In the genomic region with DNA sequence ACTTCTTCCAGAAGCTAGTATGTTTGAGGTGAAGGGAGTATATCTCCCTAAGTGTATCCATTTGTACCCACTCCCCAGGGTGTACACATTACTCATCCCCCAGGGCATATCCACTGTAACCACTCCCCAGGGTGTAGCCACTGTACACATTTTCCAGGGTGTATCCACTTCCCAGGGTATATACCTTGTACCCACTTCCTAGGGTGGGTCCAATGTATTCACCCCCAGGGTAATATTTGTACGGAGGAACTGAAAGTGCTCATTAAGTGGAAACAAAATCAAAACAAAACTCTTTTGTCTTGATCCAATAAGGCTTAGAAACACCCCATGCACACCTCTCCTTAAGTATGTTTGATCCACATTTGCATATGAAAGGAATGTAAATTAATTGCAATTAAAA, we compare ENCODE assay signal across 27 mouse cellular contexts.
A peak's percentile ranks its signal among the peaks of the same experiment; 100 is the strongest.
DNase-seq lines count a peak whose midpoint lies in the region; ATAC-seq and TF ChIP-seq lines count a peak whose summit lies in the region.
"Had no signal": no experiment of that assay in that cellular context is flagged by ENCODE, and none has a peak within 500 bp of the region (broad histone marks: within the 10 kb centered on the region; RNA-seq: fewer than 3 reads in every experiment).

No protein-coding gene starts in this region.

- H3K9ac ChIP-seq in forebrain, embryonic 13.5 days: no peak overlapping the region
- H3K9ac ChIP-seq in forebrain, postnatal 0 days: no peak overlapping the region
- H3K9ac ChIP-seq in midbrain, embryonic 12.5 days (replicated peaks): no peak overlapping the region
- no peak overlapping the region for H3K9ac ChIP-seq in midbrain, postnatal 0 days (replicated peaks; ENCODE audit: low read length, poor library complexity, severe bottlenecking)
- no peak overlapping the region for H3K9ac ChIP-seq in stomach, postnatal 0 days (ENCODE audit: low read length)
- H3K9ac ChIP-seq: heart, embryonic 13.5 days; hindbrain, embryonic 13.5 days; limb, embryonic 12.5 days; lung, embryonic 15.5 days; neural tube, embryonic 15.5 days had no signal

- intact Hi-C loops in heart, postnatal 10 days (cut with DNase I): no loop called here

- WGBS in forebrain, embryonic 13.5 days: 3% methylated on average over 1 of the region's 1 CpGs
- 5% methylated on average over 1 of the region's 1 CpGs for WGBS in forebrain, postnatal 0 days
- WGBS in midbrain, embryonic 12.5 days: 22% methylated on average over 1 of the region's 1 CpGs
- WGBS in midbrain, postnatal 0 days: 21% methylated on average over 1 of the region's 1 CpGs
- WGBS in stomach, postnatal 0 days: 55% methylated on average over 1 of the region's 1 CpGs

- TF ChIP-seq CTCF in forebrain, postnatal 0 days (IDR thresholded peaks at IDR 0.05; ENCODE audit: low read depth): no peak
- TF ChIP-seq CTCF in midbrain, postnatal 0 days (IDR thresholded peaks at IDR 0.05): no peak
- no peak for TF ChIP-seq CTCF in stomach, postnatal 0 days (IDR thresholded peaks at IDR 0.05; ENCODE audit: low read depth)

- H3K9me3 ChIP-seq in forebrain, embryonic 13.5 days (replicated peaks): no peaks in the 10 kb centered on the region
- no peaks in the 10 kb centered on the region for H3K9me3 ChIP-seq in forebrain, postnatal 0 days (ENCODE audit: low read length)
- no peaks in the 10 kb centered on the region for H3K9me3 ChIP-seq in midbrain, embryonic 12.5 days
- H3K9me3 ChIP-seq in midbrain, postnatal 0 days (ENCODE audit: low read length): no peaks in the 10 kb centered on the region
- no peaks in the 10 kb centered on the region for H3K9me3 ChIP-seq in stomach, postnatal 0 days (ENCODE audit: control insufficient read depth, low read length)
- H3K9me3 ChIP-seq: heart, embryonic 13.5 days; hindbrain, embryonic 13.5 days; limb, embryonic 12.5 days; lung, embryonic 15.5 days; neural tube, embryonic 15.5 days had no signal

- H3K27ac ChIP-seq in forebrain, embryonic 13.5 days: no peak overlapping the region
- H3K27ac ChIP-seq in forebrain, postnatal 0 days (ENCODE audit: low read depth, low read length): no peak overlapping the region
- no peak overlapping the region for H3K27ac ChIP-seq in midbrain, embryonic 12.5 days (replicated peaks)
- no peak overlapping the region for H3K27ac ChIP-seq in midbrain, postnatal 0 days (ENCODE audit: low read depth, low read length)
- H3K27ac ChIP-seq in stomach, postnatal 0 days (replicated peaks): no peak overlapping the region
- H3K27ac ChIP-seq: gastrocnemius, adult 2 months; heart, adult 2 months; heart, embryonic 13.5 days; hindbrain, embryonic 13.5 days; limb, embryonic 12.5 days; lung, embryonic 15.5 days; neural tube, embryonic 15.5 days had no signal

- H3K36me3 ChIP-seq in forebrain, embryonic 13.5 days (ENCODE audit: poor library complexity, severe bottlenecking): no peaks in the 10 kb centered on the region
- no peaks in the 10 kb centered on the region for H3K36me3 ChIP-seq in forebrain, postnatal 0 days (ENCODE audit: insufficient read depth)
- H3K36me3 ChIP-seq in midbrain, embryonic 12.5 days: no peaks in the 10 kb centered on the region
- no peaks in the 10 kb centered on the region for H3K36me3 ChIP-seq in midbrain, postnatal 0 days (ENCODE audit: insufficient read depth, low read length)
- no peaks in the 10 kb centered on the region for H3K36me3 ChIP-seq in stomach, postnatal 0 days (ENCODE audit: control insufficient read depth, insufficient read depth, low read length)
- H3K36me3 ChIP-seq: heart, embryonic 13.5 days; hindbrain, embryonic 13.5 days; limb, embryonic 12.5 days; lung, embryonic 15.5 days; neural tube, embryonic 15.5 days had no signal

- no peak for TF ChIP-seq EP300 in stomach, postnatal 0 days (optimal IDR thresholded peaks at IDR 0.05)

- no peaks in the 10 kb centered on the region for H3K27me3 ChIP-seq in forebrain, embryonic 13.5 days
- no peaks in the 10 kb centered on the region for H3K27me3 ChIP-seq in forebrain, postnatal 0 days (ENCODE audit: insufficient read depth, low read length)
- H3K27me3 ChIP-seq in midbrain, embryonic 12.5 days: no peaks in the 10 kb centered on the region
- no peaks in the 10 kb centered on the region for H3K27me3 ChIP-seq in midbrain, postnatal 0 days (ENCODE audit: insufficient read depth, low read length)
- H3K27me3 ChIP-seq in stomach, postnatal 0 days (ENCODE audit: control insufficient read depth, insufficient read depth, low read length): no peaks in the 10 kb centered on the region
- H3K27me3 ChIP-seq: heart, embryonic 13.5 days; hindbrain, embryonic 13.5 days; limb, embryonic 12.5 days; lung, embryonic 15.5 days; neural tube, embryonic 15.5 days had no signal

- peaks cover 10% of the 10 kb centered on the region for H3K4me1 ChIP-seq in forebrain, embryonic 13.5 days
- no peaks in the 10 kb centered on the region for H3K4me1 ChIP-seq in forebrain, postnatal 0 days (ENCODE audit: insufficient read depth)
- H3K4me1 ChIP-seq in midbrain, embryonic 12.5 days: no peaks in the 10 kb centered on the region
- no peaks in the 10 kb centered on the region for H3K4me1 ChIP-seq in midbrain, postnatal 0 days (ENCODE audit: insufficient read depth, low read length)
- H3K4me1 ChIP-seq in stomach, postnatal 0 days (replicated peaks; ENCODE audit: control insufficient read depth, insufficient read depth): no peaks in the 10 kb centered on the region
- H3K4me1 ChIP-seq: heart, embryonic 13.5 days; hindbrain, embryonic 13.5 days; limb, embryonic 12.5 days; lung, embryonic 15.5 days; neural tube, embryonic 15.5 days had no signal

- DNase-seq in forebrain, postnatal 0 days: no peak
- no peak for DNase-seq in midbrain, postnatal 0 days (ENCODE audit: low spot score)
- DNase-seq in thymus, postnatal 14 days: peak; percentile 2
- DNase-seq in thymus, postnatal 36 days: no peak
- no peak for DNase-seq in stomach, postnatal 0 days (ENCODE audit: low spot score)
- no peak for DNase-seq in heart, postnatal 10 days
- DNase-seq: adrenal gland, postnatal 25 days; cerebellum, adult 11-12 months; cerebellum, adult 9-11 months; embryo, embryonic 11 days; gastrocnemius, adult 2 months; heart, adult 2 months; kidney, adult 11 months; kidney, postnatal 25 days; right cerebral cortex, adult 18-20 months; spleen, adult 18-20 months; thymus, adult 2 months had no signal

- peak; percentile 80; the same call in 1 of the 2 replicates for ATAC-seq in forebrain, embryonic 13.5 days
- no peak for ATAC-seq in forebrain, postnatal 0 days
- ATAC-seq in midbrain, embryonic 12.5 days (ENCODE audit: low FRiP score, low read depth): peak; percentile 41; the same call in 1 of the 2 replicates
- no peak for ATAC-seq in midbrain, postnatal 0 days (ENCODE audit: low FRiP score)
- ATAC-seq in stomach, postnatal 0 days (ENCODE audit: low FRiP score, low TSS enrichment): peak; percentile 88
- ATAC-seq: CD4-positive, CD25-positive, alpha-beta regulatory T cell, adult 4 months; inflammation-experienced regulatory T-cells, adult 6 months had no signal

- H3K4me3 ChIP-seq in forebrain, embryonic 13.5 days: no peak overlapping the region
- no peak overlapping the region for H3K4me3 ChIP-seq in forebrain, postnatal 0 days (ENCODE audit: low read depth, low read length)
- H3K4me3 ChIP-seq in midbrain, embryonic 12.5 days: no peak overlapping the region
- no peak overlapping the region for H3K4me3 ChIP-seq in midbrain, postnatal 0 days (ENCODE audit: low read depth, low read length)
- H3K4me3 ChIP-seq in stomach, postnatal 0 days (ENCODE audit: low read depth, low read length): no peak overlapping the region
- H3K4me3 ChIP-seq: gastrocnemius, adult 2 months; heart, adult 2 months; heart, embryonic 13.5 days; hindbrain, embryonic 13.5 days; limb, embryonic 12.5 days; lung, embryonic 15.5 days; neural tube, embryonic 15.5 days had no signal

- H3K4me2 ChIP-seq in forebrain, embryonic 13.5 days: no peak overlapping the region
- H3K4me2 ChIP-seq in forebrain, postnatal 0 days (ENCODE audit: low read depth): no peak overlapping the region
- H3K4me2 ChIP-seq in midbrain, embryonic 12.5 days (replicated peaks): no peak overlapping the region
- no peak overlapping the region for H3K4me2 ChIP-seq in midbrain, postnatal 0 days (ENCODE audit: low read depth, low read length, poor library complexity, severe bottlenecking)
- H3K4me2 ChIP-seq in stomach, postnatal 0 days (replicated peaks; ENCODE audit: low read depth): no peak overlapping the region
- H3K4me2 ChIP-seq: heart, embryonic 13.5 days; hindbrain, embryonic 13.5 days; limb, embryonic 12.5 days; liver, embryonic 11.5 days; lung, embryonic 15.5 days; neural tube, embryonic 15.5 days had no signal

Comparison
In these comparisons a context has a peak if more than half of its experiments do, and no peak if none do; other contexts are left out.
1. ATAC-seq: peak in forebrain, embryonic 13.5 days (single experiment), midbrain, embryonic 12.5 days (single experiment) and stomach, postnatal 0 days (single experiment); none in forebrain, postnatal 0 days (single experiment) and midbrain, postnatal 0 days (single experiment).